Mouse (Mus musculus) heart, adult 2 months (tissue): ENCODE results near the gene Glycam1. TPM values are rescaled to one million over a fixed set of nuclear protein-coding genes. Genes with fewer than 3 reads are reported as not detected.

ENCODE experiments used
- DNase-seq, 2 experiments: peaks; one replicate each; pipeline ENCODE4 v3.0.0; 2021
- H3K27ac ChIP-seq: fragments of 200-600 bp; 2 replicates; pipeline ENCODE4 v1.8.1; 2022
- H3K27me3 ChIP-seq: fragments of 200-500 bp; 2 replicates; pipeline ENCODE4 v1.6.1; 2012; ENCODE audit warnings: mild to moderate bottlenecking, low read length, inconsistent platforms, mixed read lengths; ENCODE audit not compliant: control insufficient read depth, insufficient read depth
- H3K36me3 ChIP-seq: fragments of 200-500 bp; 2 replicates; pipeline ENCODE4 v1.6.1; 2012; ENCODE audit warnings: low read length, inconsistent platforms; ENCODE audit not compliant: control insufficient read depth, insufficient read depth
- H3K4me1 ChIP-seq: fragments of 200-500 bp; 2 replicates; pipeline ENCODE4 v1.6.1; 2011; ENCODE audit warnings: low read length; ENCODE audit not compliant: control insufficient read depth, insufficient read depth
- H3K4me3 ChIP-seq: fragments of 200-600 bp; 2 replicates; pipeline ENCODE4 v1.8.1; 2022
- H3K79me2 ChIP-seq: fragments of 200-500 bp; replicated peaks from 2 replicates; pipeline ENCODE4 v1.6.1; 2012; ENCODE audit warnings: mild to moderate bottlenecking, inconsistent platforms, low read length, moderate library complexity, mixed read lengths; ENCODE audit not compliant: control insufficient read depth, insufficient read depth
- H3K9ac ChIP-seq: fragments of 200-500 bp; 2 replicates; pipeline ENCODE4 v1.6.1; 2012; ENCODE audit warnings: low read depth, mild to moderate bottlenecking, control low read depth, inconsistent platforms, low read length, mixed read lengths
- CTCF ChIP-seq: fragments of 200-600 bp; IDR thresholded peaks from 2 replicates; pipeline ENCODE4 v1.8.1; 2022; ENCODE audit warnings: antibody characterized with exemption, mild to moderate bottlenecking, moderate library complexity
- EP300 ChIP-seq: fragments of 200-500 bp; IDR thresholded peaks from 2 replicates; pipeline ENCODE4 v1.6.1; 2011; ENCODE audit warnings: low read depth, low read length, control low read depth; ENCODE audit not compliant: insufficient read depth
- POLR2A ChIP-seq: fragments of 200-500 bp; IDR thresholded peaks from 2 replicates; pipeline ENCODE4 v1.6.1; 2011; ENCODE audit warnings: mild to moderate bottlenecking, low read depth, low read length, control low read depth; ENCODE audit not compliant: insufficient read depth
- WGBS: fragments of 180-500 bp; shearing (Covaris S2); methylation state at CpG from one replicate; pipeline ENCODE4 v1.1.7; 2018; 5-methylcytosine and 5-hydroxymethylcytosine counted together
- intact Hi-C: fragments of 180-260 bp; cut with DNase I; formaldehyde crosslinking; loops from one replicate; pipeline ENCODE4 v1.15.1; 2025
- polyA plus RNA-seq: library from polyadenylated mRNA; depleted of rRNA; stranded (reverse); fragments of >200 nt; gene quantifications from 2 replicates; pipeline ENCODE4 v1.2.3, GENCODE M21; 2012
- total RNA-seq, 2 experiments: library from RNA; stranded (reverse); gene quantifications; 2 replicates each; pipeline ENCODE4 v1.2.3; 2021

The Glycam1 gene
- total and polyA plus RNA-seq, 3 experiments: not detected

GRCm38 (mm10) chr15:103551053-103551452, 13.8 kb downstream of the Glycam1 start:
- DNase-seq: no peak
- no peak overlapping the region for H3K27ac ChIP-seq
- no peaks in the 10 kb centered on the region for H3K79me2 ChIP-seq
- no peaks in the 10 kb centered on the region for H3K27me3 ChIP-seq
- H3K4me3 ChIP-seq: no peak overlapping the region
- intact Hi-C loops: no loop called here
- no peak for TF ChIP-seq EP300
- TF ChIP-seq POLR2A: no peak
- no peak for TF ChIP-seq CTCF
- no peak overlapping the region for H3K9ac ChIP-seq
- H3K36me3 ChIP-seq: no peaks in the 10 kb centered on the region
- WGBS: 20% methylated on average over 1 of the region's 1 CpGs
- H3K4me1 ChIP-seq: no peaks in the 10 kb centered on the region

GRCm38 (mm10) chr15:103549475-103549874, 15.4 kb downstream of the Glycam1 start:
- 78% methylated on average over 1 of the region's 1 CpGs for WGBS
- H3K9ac ChIP-seq: no peak overlapping the region

GRCm38 (mm10) chr15:103547983-103548382, 16.9 kb downstream of the Glycam1 start:
- 77% methylated on average over 3 of the region's 3 CpGs for WGBS
- no peaks in the 10 kb centered on the region for H3K36me3 ChIP-seq
- intact Hi-C loops: no loop called here
- H3K27me3 ChIP-seq: no peaks in the 10 kb centered on the region
- DNase-seq: no peak
- H3K4me1 ChIP-seq: no peaks in the 10 kb centered on the region
- no peak overlapping the region for H3K4me3 ChIP-seq
- H3K9ac ChIP-seq: no peak overlapping the region
- TF ChIP-seq POLR2A (no peak), CTCF (peak; percentile 21; the same call in 1 of the 2 replicates), EP300 (no peak)
- H3K79me2 ChIP-seq: no peaks in the 10 kb centered on the region
- H3K27ac ChIP-seq: no peak overlapping the region

More at GRCm38 (mm10) chr15:103549475-103549874, 15.4 kb downstream of the Glycam1 start:
- H3K4me3 ChIP-seq: no peak overlapping the region
- no peaks in the 10 kb centered on the region for H3K27me3 ChIP-seq
- no peak overlapping the region for H3K27ac ChIP-seq
- DNase-seq: no peak
- no peak for TF ChIP-seq EP300
- TF ChIP-seq POLR2A: no peak
- TF ChIP-seq CTCF: no peak
- H3K79me2 ChIP-seq: no peaks in the 10 kb centered on the region
- H3K36me3 ChIP-seq: no peaks in the 10 kb centered on the region
- no peaks in the 10 kb centered on the region for H3K4me1 ChIP-seq
- intact Hi-C loops: no loop called here

GRCm38 (mm10) chr15:103542526-103542925, 22.4 kb downstream of the Glycam1 start:
- H3K79me2 ChIP-seq: no peaks in the 10 kb centered on the region
- no peaks in the 10 kb centered on the region for H3K4me1 ChIP-seq
- intact Hi-C loops: no loop called here
- H3K36me3 ChIP-seq: no peaks in the 10 kb centered on the region
- TF ChIP-seq EP300 (no peak), POLR2A (no peak), CTCF (no peak)
- H3K27me3 ChIP-seq: peaks cover 4% of the 10 kb centered on the region
- H3K27ac ChIP-seq: no peak overlapping the region
- H3K9ac ChIP-seq: no peak overlapping the region
- no peak overlapping the region for H3K4me3 ChIP-seq
- DNase-seq: peak in 1 of 2 experiments; percentile 3

GRCm38 (mm10) chr15:103540646-103541045, 24.2 kb downstream of the Glycam1 start:
- intact Hi-C loops: no loop called here
- 53% methylated on average over 1 of the region's 1 CpGs for WGBS
- Histone ChIP-seq H3K27ac (no peak overlapping the region), H3K79me2 (no peaks in the 10 kb centered on the region), H3K4me3 (no peak overlapping the region), H3K36me3 (no peaks in the 10 kb centered on the region), H3K9ac (no peak overlapping the region), H3K27me3 (peaks cover 8% of the 10 kb centered on the region), H3K4me1 (no peaks in the 10 kb centered on the region)
- peak in 1 of 2 experiments; percentile 5 for DNase-seq
- no peak for TF ChIP-seq EP300
- no peak for TF ChIP-seq POLR2A
- no peak for TF ChIP-seq CTCF

- Histone ChIP-seq H3K4me1 (no peaks in the 10 kb centered on the region), H3K9ac (no peak overlapping the region), H3K27me3 (peaks cover 8% of the 10 kb centered on the region), H3K79me2 (no peaks in the 10 kb centered on the region), H3K27ac (no peak overlapping the region), H3K36me3 (no peaks in the 10 kb centered on the region), H3K4me3 (no peak overlapping the region)
- intact Hi-C loops: no loop called here
- TF ChIP-seq POLR2A: no peak
- no peak for TF ChIP-seq EP300
- no peak for TF ChIP-seq CTCF
- no peak for DNase-seq
- 71% methylated on average over 2 of the region's 2 CpGs for WGBS
Measured at GRCm38 (mm10) chr15:103539259-103539658, 25.6 kb downstream of the Glycam1 start.
